Mouse (Mus musculus) induced T-regulatory cell, adult 2 months (primary cell): ENCODE measurements around the gene Tdp1.

ENCODE experiments used
- DNase-seq: peaks from one replicate; pipeline ENCODE4 v3.0.0-alpha.2; 2012; ENCODE audit warnings: low read depth

The Tdp1 gene

DNA sequence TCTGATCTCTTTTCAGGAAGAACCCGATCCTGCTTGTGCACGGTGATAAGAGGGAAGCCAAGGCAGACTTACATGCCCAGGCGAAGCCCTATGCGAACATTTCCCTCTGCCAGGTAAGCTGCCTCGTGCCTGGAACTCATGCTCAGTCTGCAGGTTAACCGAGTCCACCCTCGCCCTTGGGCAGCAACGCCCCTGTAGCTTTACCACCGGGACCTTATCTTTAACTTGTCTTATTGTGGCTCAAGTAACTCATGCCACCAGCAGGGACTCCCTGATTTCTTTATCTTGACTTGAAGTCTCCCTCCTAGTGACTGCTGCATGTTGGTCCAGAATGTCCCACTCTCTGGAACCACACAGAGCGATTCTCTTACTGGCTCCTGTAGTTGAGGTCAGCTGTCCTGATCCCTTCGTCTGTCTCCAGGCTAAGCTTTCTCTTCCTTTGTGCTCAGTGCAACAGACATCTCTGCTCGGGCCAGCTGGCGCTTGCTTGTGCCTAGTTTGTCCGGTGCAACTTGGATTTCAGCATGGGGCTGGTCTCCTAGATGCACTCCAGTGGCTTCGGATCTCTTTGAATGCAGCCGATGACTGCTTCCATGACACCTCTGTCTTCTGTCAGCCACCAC, 14.0 kb downstream of the Tdp1 start:
- DNase-seq: no peak

DNA sequence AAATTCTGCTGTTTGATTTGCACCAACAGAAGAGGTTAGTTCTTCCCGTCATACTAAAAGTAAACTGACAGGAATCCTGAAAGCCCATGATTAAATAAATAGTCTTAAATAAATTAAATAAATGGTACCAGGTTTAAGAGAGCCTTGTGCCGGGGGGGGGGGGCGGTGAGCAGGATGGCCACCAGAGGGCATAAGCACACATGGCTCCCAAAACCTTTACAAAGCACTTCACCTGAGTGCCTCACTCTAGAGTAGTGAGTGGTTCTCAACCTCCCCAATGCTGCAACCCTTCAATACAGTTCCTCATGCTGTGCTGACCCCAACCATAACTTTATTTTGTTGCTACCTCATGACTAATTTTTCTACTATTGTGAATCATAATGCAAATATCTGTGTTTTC, 15.7 kb downstream of the Tdp1 start:
- DNase-seq: peak; percentile 26

- peak; percentile 30 for DNase-seq
These were observed 17.9 kb downstream of the Tdp1 start for GRCm38 (mm10) chr12:99901973-99902866.

DNA sequence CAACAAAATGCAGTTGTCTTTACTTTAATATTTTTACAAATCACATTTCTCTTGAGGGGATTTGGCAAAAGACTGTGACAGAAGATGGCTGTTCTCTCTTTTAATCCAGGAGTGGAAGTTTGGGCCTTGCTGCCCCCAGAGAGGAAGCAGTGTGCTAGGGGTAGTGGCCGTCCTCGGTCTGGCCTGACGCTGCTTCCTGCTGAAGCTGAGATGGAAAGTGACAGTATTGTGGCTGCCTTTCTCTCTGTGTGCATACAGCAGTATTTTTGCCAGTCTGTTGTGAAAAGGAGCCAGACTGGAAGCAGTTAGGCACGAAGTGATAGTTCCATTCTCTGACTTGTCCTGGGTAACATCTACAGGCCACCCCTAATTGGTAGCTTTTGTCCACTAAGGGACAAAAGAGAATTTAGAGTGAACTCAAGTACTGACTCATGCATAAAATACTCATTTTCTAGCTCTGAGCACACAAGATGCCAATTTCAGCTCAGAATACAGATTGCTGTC, 18.6 kb downstream of the Tdp1 start:
- DNase-seq: no peak

- DNase-seq: no peak
These were observed 20.2 kb downstream of the Tdp1 start for GRCm38 (mm10) chr12:99904537-99904936.

DNA sequence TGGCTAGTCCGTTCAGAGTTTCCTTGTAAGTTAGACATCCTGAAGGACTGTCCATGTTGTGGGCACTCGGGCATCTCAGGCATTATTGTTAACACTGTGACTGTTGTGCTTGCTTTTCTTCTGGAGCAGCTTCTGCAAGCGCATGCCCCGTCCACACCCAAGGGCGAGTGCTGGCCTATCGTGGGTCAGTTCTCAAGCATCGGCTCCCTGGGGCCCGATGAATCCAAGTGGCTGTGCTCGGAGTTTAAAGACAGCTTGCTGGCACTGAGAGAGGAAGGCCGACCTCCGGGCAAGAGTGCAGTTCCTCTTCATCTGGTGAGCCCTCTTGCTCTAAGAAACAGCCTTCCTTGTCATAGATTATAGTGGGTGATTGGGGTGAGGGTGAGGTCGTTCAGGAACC, 27.1 kb downstream of the Tdp1 start:
- DNase-seq: no peak

DNA sequence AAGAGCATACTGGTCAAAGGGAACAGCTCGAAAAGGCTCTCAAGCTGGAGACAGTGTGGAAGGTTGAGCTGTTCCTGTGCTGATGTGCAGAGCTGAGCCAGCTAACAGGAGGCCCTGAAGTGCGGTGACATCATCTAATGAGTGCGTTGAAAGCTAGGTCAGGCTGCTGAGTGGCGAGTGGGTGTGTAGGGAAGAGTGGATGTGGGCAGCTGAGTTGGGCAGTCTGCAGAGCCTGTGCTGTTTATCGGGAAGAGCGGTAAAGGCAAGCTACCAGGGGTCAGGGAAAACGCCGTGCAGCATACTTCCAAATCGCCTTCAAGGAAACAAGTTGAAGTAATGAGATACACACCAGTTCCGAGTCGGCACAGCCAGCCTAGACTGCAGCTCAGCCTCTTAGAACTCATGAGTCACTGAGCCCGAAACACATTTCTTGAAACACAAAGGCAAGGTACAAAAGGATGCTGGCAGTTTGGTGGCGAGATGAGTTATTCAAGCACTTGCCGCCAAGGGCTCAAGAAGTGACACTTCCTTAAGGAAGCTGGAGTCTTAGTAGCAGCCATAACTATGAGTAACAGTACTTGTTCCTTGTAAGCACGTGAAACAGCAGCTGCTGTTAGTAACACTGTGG, 33.6 kb downstream of the Tdp1 start:
- no peak for DNase-seq

GRCm38 (mm10) chr12:99919636-99920035, 35.3 kb downstream of the Tdp1 start:
- DNase-seq: no peak

- DNase-seq: peak; percentile 39
These were observed 36.7 kb downstream of the Tdp1 start for GRCm38 (mm10) chr12:99921045-99921444.

DNA sequence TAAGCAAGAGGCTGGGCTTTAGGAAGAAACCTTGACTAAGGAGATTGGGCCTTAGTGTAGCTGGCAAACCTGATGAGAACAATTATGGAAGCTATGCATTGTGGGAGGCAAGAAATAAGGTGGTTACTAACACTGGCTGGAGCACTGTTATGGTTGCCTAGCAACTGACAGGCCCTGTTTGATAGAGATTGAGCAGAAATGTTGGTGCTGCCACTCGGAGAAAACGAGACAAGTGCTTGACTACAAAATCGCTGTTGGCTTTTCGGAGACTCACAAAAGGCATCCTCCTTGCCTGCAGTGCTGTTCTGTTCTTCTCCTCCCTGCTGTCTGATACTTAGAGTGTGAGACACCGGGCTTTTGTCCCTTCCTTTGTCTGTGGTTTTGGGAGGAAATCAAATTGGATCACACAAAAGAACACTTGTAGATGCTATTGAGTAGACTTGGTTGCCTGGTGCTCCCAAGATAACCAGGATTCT, 38.9 kb downstream of the Tdp1 start:
- peak; percentile 6 for DNase-seq

- DNase-seq: no peak
These were observed 39.4 kb downstream of the Tdp1 start for GRCm38 (mm10) chr12:99923703-99924102.

- no peak for DNase-seq
These were observed 44.0 kb downstream of the Tdp1 start for GRCm38 (mm10) chr12:99928311-99928710.

- DNase-seq: no peak
These were observed 44.8 kb downstream of the Tdp1 start for GRCm38 (mm10) chr12:99929160-99929559.

GRCm38 (mm10) chr12:99932245-99932644, 47.9 kb downstream of the Tdp1 start:
- no peak for DNase-seq

- DNase-seq: no peak
These were observed 49.3 kb downstream of the Tdp1 start for GRCm38 (mm10) chr12:99933630-99934029.

DNA sequence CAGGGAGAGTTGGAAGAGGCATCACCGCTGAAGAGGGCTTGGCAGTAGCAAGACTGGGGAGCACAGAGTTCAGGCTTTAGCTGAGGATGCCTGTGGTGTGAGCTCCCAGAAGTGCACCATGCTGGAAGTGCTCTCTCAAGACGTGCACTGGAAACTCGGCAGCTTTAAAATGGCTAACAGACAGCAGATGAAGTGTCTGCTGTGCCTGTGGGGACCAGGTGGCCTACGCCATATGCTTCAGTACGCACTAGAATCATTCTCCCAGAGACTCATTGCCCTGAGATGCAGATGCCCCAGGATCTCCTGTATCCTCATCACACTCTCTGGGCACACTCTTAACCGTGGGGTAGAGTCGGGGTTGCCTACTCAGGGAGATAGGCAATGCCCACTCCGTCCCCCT, 51.1 kb downstream of the Tdp1 start:
- DNase-seq: no peak

DNA sequence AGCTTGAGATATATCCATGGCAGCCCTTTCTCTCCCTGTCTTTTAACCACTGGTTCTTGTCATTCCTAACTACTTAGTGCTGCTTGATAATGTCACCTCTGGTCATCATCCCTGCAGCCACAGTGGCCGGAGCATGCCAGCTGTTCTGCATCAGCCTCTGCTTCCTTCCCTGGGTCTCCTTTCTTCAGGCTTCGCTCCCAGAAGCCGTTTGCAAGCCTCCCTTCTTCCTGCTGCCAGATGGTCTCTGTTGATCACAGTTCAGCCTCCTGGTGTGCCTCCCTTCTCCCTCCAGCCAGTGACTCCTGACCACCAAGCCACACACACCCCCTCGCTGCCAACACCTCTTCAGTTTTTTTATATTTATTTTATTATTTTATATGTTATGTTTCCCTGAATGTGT, 54.2 kb downstream of the Tdp1 start:
- DNase-seq: no peak

DNA sequence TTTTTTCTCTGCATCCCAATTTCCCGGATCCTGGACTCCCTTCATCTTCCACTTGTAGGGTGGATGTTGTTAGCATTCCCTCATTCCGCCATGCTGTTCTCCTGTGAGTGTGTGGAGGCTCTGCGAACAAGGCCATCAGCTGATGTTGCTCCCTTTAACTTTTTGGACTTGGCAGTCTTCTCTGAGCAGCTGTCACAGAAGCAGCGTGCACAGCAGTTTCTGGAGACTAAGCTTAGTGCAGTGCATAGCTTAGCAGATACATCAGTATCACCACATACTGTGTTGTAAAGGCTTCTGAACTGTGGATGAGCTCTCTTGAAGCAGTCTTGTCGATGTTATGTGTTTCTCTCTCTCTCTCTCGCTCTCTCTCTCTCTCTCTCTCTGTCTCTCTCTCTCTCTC, 54.9 kb downstream of the Tdp1 start:
- no peak for DNase-seq

DNA sequence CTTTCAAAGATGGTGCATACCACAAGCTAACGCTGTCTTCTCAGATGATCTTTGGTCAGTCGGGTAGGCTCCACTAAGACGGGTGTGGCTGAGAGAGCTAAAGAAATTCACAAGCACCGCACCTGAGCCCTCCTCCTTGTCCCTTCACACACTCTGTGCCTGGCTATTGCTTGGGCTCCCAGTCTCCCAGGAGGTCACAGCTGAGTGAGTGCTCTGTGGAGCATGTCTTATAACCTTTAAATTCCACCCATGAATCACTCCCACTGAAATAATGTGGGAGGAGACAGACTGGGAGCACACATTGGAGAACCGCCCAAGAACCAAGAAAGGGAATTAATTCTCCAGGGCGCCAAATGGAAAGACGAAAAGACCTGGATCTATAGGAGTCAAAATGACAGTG, 56.4 kb downstream of the Tdp1 start:
- no peak for DNase-seq

DNA sequence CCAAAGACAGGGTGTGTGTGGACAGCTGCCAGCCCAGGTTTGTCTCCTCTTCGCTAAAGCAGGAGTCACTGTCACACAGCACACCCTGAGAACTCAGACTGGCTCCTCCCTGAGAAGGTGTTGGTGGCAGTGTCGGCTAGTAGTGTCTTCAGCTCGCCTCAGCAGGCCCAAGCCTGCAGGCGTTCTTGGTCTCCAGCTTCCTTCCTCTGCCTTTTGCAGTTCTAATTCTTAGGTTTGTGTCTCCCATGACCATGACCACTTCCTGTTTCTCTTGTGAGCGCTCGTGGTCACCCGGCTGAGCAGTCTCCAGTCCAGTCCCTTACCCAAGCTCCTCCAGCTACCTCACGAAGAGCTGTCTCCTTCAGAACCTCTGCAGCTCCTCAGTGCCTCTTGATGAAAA, 58.1 kb downstream of the Tdp1 start:
- no peak for DNase-seq

DNA sequence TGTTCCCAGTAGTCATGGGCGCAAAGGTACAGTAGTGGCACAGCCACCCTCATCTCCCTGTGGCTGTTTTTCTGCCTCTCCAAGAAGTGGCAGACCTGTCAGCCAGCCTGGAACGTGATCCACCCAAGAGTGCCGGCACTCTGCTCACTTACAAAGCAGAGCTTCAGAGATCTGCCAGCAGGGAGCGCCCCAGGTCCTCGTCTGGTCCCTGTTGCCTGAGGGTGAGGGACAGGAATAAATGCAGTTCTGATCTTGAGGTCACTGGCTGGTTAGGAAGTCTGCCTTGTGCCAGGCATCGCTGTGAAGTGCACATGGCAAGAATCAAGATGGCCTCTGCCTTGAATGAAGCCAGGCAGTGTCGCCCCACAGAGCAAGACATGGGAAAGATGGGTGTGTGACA, 68.6 kb downstream of the Tdp1 start:
- peak; percentile 14 for DNase-seq

DNA sequence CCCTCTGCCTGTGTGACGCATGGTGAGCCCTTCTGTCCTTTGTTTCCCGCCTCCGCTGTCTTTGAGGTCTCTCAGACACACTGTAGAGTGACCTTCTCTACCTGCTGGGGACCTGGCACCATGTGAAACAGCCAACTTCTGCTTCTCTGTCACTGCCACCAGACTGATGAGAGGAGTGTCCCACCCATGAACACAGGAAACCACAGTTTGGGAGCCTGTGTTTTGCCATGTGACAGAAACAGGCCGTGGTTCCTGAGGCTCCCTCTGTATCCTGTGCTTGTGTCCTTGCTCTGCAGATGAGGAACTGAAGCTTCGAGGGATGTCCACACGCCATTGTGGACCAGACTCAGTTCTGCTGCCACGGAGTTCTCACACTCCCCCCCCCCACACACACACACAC, 72.1 kb downstream of the Tdp1 start:
- DNase-seq: no peak
